Mouse (Mus musculus) hindbrain, embryonic 11.5 days (tissue): ENCODE results near the gene Tob2. TPM values are rescaled to one million over a fixed set of nuclear protein-coding genes. Genes with fewer than 3 reads are reported as not detected.

Source experiments
- ATAC-seq: fragments of 200-750 bp; cut with Nextera tagmentation; 2 replicates; pipeline ENCODE4 v1.8.0; 2017; ENCODE audit warnings: mild to moderate bottlenecking, moderate TSS enrichment, moderate library complexity; ENCODE audit not compliant: low FRiP score
- DNase-seq: peaks from one replicate; pipeline ENCODE4 v3.0.0-alpha.2; 2015; ENCODE audit warnings: low spot score
- H3K27ac ChIP-seq: fragments of 300-500 bp; sonication (generic); 2 replicates; pipeline ENCODE4 v1.5.1; 2014; ENCODE audit warnings: mild to moderate bottlenecking, low read depth, low read length
- H3K27me3 ChIP-seq: fragments of 300-500 bp; sonication (generic); 2 replicates; pipeline ENCODE4 v1.6.1; 2014; ENCODE audit warnings: mild to moderate bottlenecking, low read length, moderate library complexity, mixed read lengths; ENCODE audit not compliant: control insufficient read depth, insufficient read depth
- H3K36me3 ChIP-seq: fragments of 300-500 bp; sonication (generic); 2 replicates; pipeline ENCODE4 v1.6.1; 2014; ENCODE audit warnings: mild to moderate bottlenecking, low read length, moderate library complexity, mixed read lengths; ENCODE audit not compliant: control insufficient read depth, insufficient read depth
- H3K4me1 ChIP-seq: fragments of 300-500 bp; sonication (generic); replicated peaks from 2 replicates; pipeline ENCODE4 v1.6.1; 2014; ENCODE audit warnings: low read length, mixed read lengths; ENCODE audit not compliant: control insufficient read depth, insufficient read depth
- H3K4me2 ChIP-seq: fragments of 300-500 bp; sonication (generic); replicated peaks from 2 replicates; pipeline ENCODE4 v1.6.1; 2014; ENCODE audit warnings: mild to moderate bottlenecking, low read depth, low read length
- H3K4me3 ChIP-seq: fragments of 300-500 bp; sonication (generic); 2 replicates; pipeline ENCODE4 v1.5.1; 2014; ENCODE audit warnings: low read depth, low read length
- H3K9ac ChIP-seq: fragments of 300-500 bp; sonication (generic); 2 replicates; pipeline ENCODE4 v1.6.1; 2014; ENCODE audit warnings: low read depth, low read length
- H3K9me3 ChIP-seq: fragments of 300-500 bp; sonication (generic); 2 replicates; pipeline ENCODE4 v1.6.1; 2016; ENCODE audit warnings: low read length; ENCODE audit not compliant: control insufficient read depth
- WGBS: fragments of 180-500 bp; shearing (Covaris S2); extraction: QIAGEN DNeasy Blood & Tissue Kit; methylation state at CpG from one replicate; pipeline ENCODE4 v1.1.7; 2014; 5-methylcytosine and 5-hydroxymethylcytosine counted together
- polyA plus RNA-seq: library from polyadenylated mRNA; unstranded; fragments of >200 nt; fragmentation: Nextera tagmentation; extraction: Ambion mirVana; gene quantifications from 2 replicates; pipeline ENCODE4 v1.2.1, GENCODE M21; 2014

Tob2 gene
- polyA plus RNA-seq, 1 experiment from 2014 or later: 12.5 TPM

- Histone ChIP-seq H3K27me3 (no peaks in the 10 kb centered on the region), H3K4me3 (no peak overlapping the region), H3K4me2 (no peak overlapping the region), H3K9me3 (no peaks in the 10 kb centered on the region), H3K4me1 (no peaks in the 10 kb centered on the region), H3K36me3 (peaks cover 6% of the 10 kb centered on the region; the same call in 1 of the 2 replicates), H3K9ac (no peak overlapping the region), H3K27ac (no peak overlapping the region)
- 89% methylated on average over 7 of the region's 7 CpGs for WGBS
- ATAC-seq: no peak
- DNase-seq: no peak
Measured at GRCm38 (mm10) chr15:81891140-81891802, 32.7 kb upstream of the Tob2 start.

GRCm38 (mm10) chr15:81889175-81889574 is 30.6 kb upstream of the Tob2 start:
- Histone ChIP-seq H3K27ac (no peak overlapping the region), H3K36me3 (peaks cover 3% of the 10 kb centered on the region; the same call in 1 of the 2 replicates), H3K4me2 (no peak overlapping the region), H3K4me3 (no peak overlapping the region), H3K9ac (no peak overlapping the region), H3K9me3 (no peaks in the 10 kb centered on the region), H3K27me3 (no peaks in the 10 kb centered on the region), H3K4me1 (no peaks in the 10 kb centered on the region)
- 93% methylated on average over 7 of the region's 7 CpGs for WGBS
- no peak for DNase-seq
- ATAC-seq: no peak

GRCm38 (mm10) chr15:81886795-81887550 is 28.4 kb upstream of the Tob2 start:
- WGBS: 95% methylated on average over 6 of the region's 6 CpGs
- ATAC-seq: no peak
- Histone ChIP-seq H3K4me3 (no peak overlapping the region), H3K9ac (no peak overlapping the region), H3K27me3 (no peaks in the 10 kb centered on the region), H3K27ac (no peak overlapping the region), H3K9me3 (no peaks in the 10 kb centered on the region), H3K4me2 (no peak overlapping the region), H3K4me1 (no peaks in the 10 kb centered on the region), H3K36me3 (no peaks in the 10 kb centered on the region)
- DNase-seq: no peak

- no peak overlapping the region for H3K4me2 ChIP-seq
- no peaks in the 10 kb centered on the region for H3K27me3 ChIP-seq
- no peak overlapping the region for H3K9ac ChIP-seq
- no peak for DNase-seq
- no peaks in the 10 kb centered on the region for H3K4me1 ChIP-seq
- ATAC-seq: no peak
- H3K36me3 ChIP-seq: no peaks in the 10 kb centered on the region
- H3K4me3 ChIP-seq: no peak overlapping the region
- no peak overlapping the region for H3K27ac ChIP-seq
- H3K9me3 ChIP-seq: no peaks in the 10 kb centered on the region
- 74% methylated on average over 3 of the region's 3 CpGs for WGBS
Measured at GRCm38 (mm10) chr15:81885418-81885934, 26.9 kb upstream of the Tob2 start.

- H3K9me3 ChIP-seq: no peaks in the 10 kb centered on the region
- no peak overlapping the region for H3K9ac ChIP-seq
- H3K4me1 ChIP-seq: no peaks in the 10 kb centered on the region
- H3K4me3 ChIP-seq: no peak overlapping the region
- DNase-seq: no peak
- WGBS: 94% methylated on average over 3 of the region's 3 CpGs
- no peak overlapping the region for H3K4me2 ChIP-seq
- H3K36me3 ChIP-seq: no peaks in the 10 kb centered on the region
- H3K27me3 ChIP-seq: no peaks in the 10 kb centered on the region
- no peak overlapping the region for H3K27ac ChIP-seq
- no peak for ATAC-seq
Measured at GRCm38 (mm10) chr15:81882348-81882747, 23.8 kb upstream of the Tob2 start.

GRCm38 (mm10) chr15:81879531-81880401 is 21.2 kb upstream of the Tob2 start:
- Histone ChIP-seq H3K4me1 (no peaks in the 10 kb centered on the region), H3K27ac (no peak overlapping the region), H3K9me3 (no peaks in the 10 kb centered on the region), H3K27me3 (no peaks in the 10 kb centered on the region), H3K9ac (no peak overlapping the region), H3K4me2 (no peak overlapping the region), H3K4me3 (no peak overlapping the region), H3K36me3 (no peaks in the 10 kb centered on the region)
- 72% methylated on average over 5 of the region's 5 CpGs for WGBS
- no peak for DNase-seq
- no peak for ATAC-seq

GRCm38 (mm10) chr15:81872262-81873136 is 13.9 kb upstream of the Tob2 start, which contains the start of gene Aco2:
Gene Aco2 (plus strand): TSS chr15:81872309.
- Histone ChIP-seq H3K27ac (peak within 1 kb of the TSS; percentile 92), H3K4me1 (no peaks in the 10 kb centered on the region; the same call in 1 of the 2 replicates), H3K4me3 (peak within 1 kb of the TSS; percentile 96), H3K36me3 (0 out of 2 replicates have a peak, but pooled peaks cover 3% of the 10 kb centered on the region), H3K9ac (peak within 1 kb of the TSS; percentile 96), H3K27me3 (no peaks in the 10 kb centered on the region), H3K4me2 (peak within 1 kb of the TSS; percentile 81), H3K9me3 (no peaks in the 10 kb centered on the region)
- peak; percentile 100 for DNase-seq
- ATAC-seq: peak; percentile 86
- WGBS: under 1% methylated on average over 52 of the region's 53 CpGs
